Mouse (Mus musculus): ENCODE results near the gene Slc8a3.

GRCm38 (mm10) chr12:81331937-81332874, 774 bp downstream of the Slc8a3 start:
- TF ChIP-seq CTCF (IDR thresholded peaks at IDR 0.05 in 2 of 3, conservative IDR thresholded peaks at IDR 0.05 in 1 of 3; ENCODE audit: control insufficient read depth in 1 of 3, insufficient read depth in 1 of 3, low read depth in 2 of 3, low read length in 3 of 3, poor library complexity in 1 of 3, severe bottlenecking in 1 of 3) (no peak), E2F4 (IDR thresholded peaks at IDR 0.05; ENCODE audit: borderline replicate concordance, low read depth, low read length) (no peak), EP300 (IDR thresholded peaks at IDR 0.05; ENCODE audit: low read depth in 1 of 2, low read length in 2 of 2) (no peak), POLR2A (IDR thresholded peaks at IDR 0.05; ENCODE audit: control insufficient read depth in 1 of 2, insufficient read depth in 1 of 2, low read depth in 1 of 2, low read length in 2 of 2, poor library complexity in 1 of 2) (no peak), MYC (IDR thresholded peaks at IDR 0.05; ENCODE audit: low read depth, low read length) (no peak), RCOR1 (IDR thresholded peaks at IDR 0.05; ENCODE audit: low read depth, low read length) (no peak), ZC3H11A (IDR thresholded peaks at IDR 0.05; ENCODE audit: low read depth, low read length) (no peak), MAX (IDR thresholded peaks at IDR 0.05; ENCODE audit: low read length) (no peak), ZKSCAN1 (IDR thresholded peaks at IDR 0.05; ENCODE audit: low read depth, low read length) (no peak), KAT2A (conservative IDR thresholded peaks at IDR 0.05; ENCODE audit: low read depth, low read length) (no peak), USF1 (IDR thresholded peaks at IDR 0.05; ENCODE audit: low read depth, low read length) (no peak)
